Mouse (Mus musculus): ENCODE results near the gene Iqcf4. TPM values are rescaled to one million over a fixed set of nuclear protein-coding genes. Genes with fewer than 3 reads are reported as not detected.

Iqcf4 gene
- polyA plus RNA-seq, 1 experiment from 2014 or later = not detected

- Histone ChIP-seq H3K36me3 (ENCODE audit: control insufficient read depth, insufficient read depth, low read length) (no peaks in the 10 kb centered on the region), H3K4me1 (replicated peaks; ENCODE audit: control insufficient read depth, insufficient read depth) (no peaks in the 10 kb centered on the region), H3K4me3 (ENCODE audit: low read depth, low read length) (no peak overlapping the region), H3K27me3 (ENCODE audit: control insufficient read depth, insufficient read depth, low read length) (no peaks in the 10 kb centered on the region), H3K9ac (ENCODE audit: low read length) (no peak overlapping the region), H3K4me2 (replicated peaks; ENCODE audit: low read depth) (no peak overlapping the region), H3K27ac (replicated peaks) (no peak overlapping the region), H3K9me3 (ENCODE audit: control insufficient read depth, low read length) (no peaks in the 10 kb centered on the region)
- DNase-seq (ENCODE audit: low spot score) = no peak
- TF ChIP-seq CTCF (IDR thresholded peaks at IDR 0.05; ENCODE audit: low read depth) = no peak
- TF ChIP-seq EP300 (optimal IDR thresholded peaks at IDR 0.05) = no peak
- no peak for ATAC-seq (ENCODE audit: low FRiP score, low TSS enrichment)
- WGBS = 64% methylated on average over 2 of the region's 2 CpGs
These were observed 51.4 kb downstream of the Iqcf4 start for GRCm38 (mm10) chr9:106519433-106519832.

Other genes with a start within 250 kb of the Iqcf4 start
- gene Dusp7, start 202.4 kb downstream of the Iqcf4 start, polyA plus RNA-seq (2015; fragmentation: Nextera tagmentation; extraction: Ambion mirVana) = 12.3 and 12.7 TPM in 2 replicates
- 810 and 847 TPM in 2 replicates for gene Rpl29, start 141.5 kb downstream of the Iqcf4 start, polyA plus RNA-seq (2015; fragmentation: Nextera tagmentation; extraction: Ambion mirVana)
- 20.7 and 23.9 TPM in 2 replicates for gene Acy1, start 132.7 kb downstream of the Iqcf4 start, polyA plus RNA-seq (2015; fragmentation: Nextera tagmentation; extraction: Ambion mirVana)
- 39.0 and 46.0 TPM in 2 replicates for gene Abhd14b, start 123.5 kb downstream of the Iqcf4 start, polyA plus RNA-seq (2015; fragmentation: Nextera tagmentation; extraction: Ambion mirVana)
- gene Abhd14a, start 123.3 kb downstream of the Iqcf4 start, polyA plus RNA-seq (2015; fragmentation: Nextera tagmentation; extraction: Ambion mirVana) = 23.1 and 23.2 TPM in 2 replicates
- 16.8 and 20.3 TPM in 2 replicates for gene Pcbp4, start 117.7 kb downstream of the Iqcf4 start, polyA plus RNA-seq (2015; fragmentation: Nextera tagmentation; extraction: Ambion mirVana)
- gene Gpr62, start 105.1 kb downstream of the Iqcf4 start, polyA plus RNA-seq (2015; fragmentation: Nextera tagmentation; extraction: Ambion mirVana) = 0.15 and 0.23 TPM in 2 replicates
- 22.4 and 23.3 TPM in 2 replicates for gene Rrp9, start 95.0 kb downstream of the Iqcf4 start, polyA plus RNA-seq (2015; fragmentation: Nextera tagmentation; extraction: Ambion mirVana)
- gene Parp3, start 94.0 kb downstream of the Iqcf4 start, polyA plus RNA-seq (2015; fragmentation: Nextera tagmentation; extraction: Ambion mirVana) = 5.8 TPM in 2 replicates
- not detected in 2 replicates for gene Iqcf1, start 71.0 kb downstream of the Iqcf4 start, polyA plus RNA-seq (2015; fragmentation: Nextera tagmentation; extraction: Ambion mirVana)
- gene Iqcf5, start 56.4 kb downstream of the Iqcf4 start, polyA plus RNA-seq (2015; fragmentation: Nextera tagmentation; extraction: Ambion mirVana) = not detected in 2 replicates
- gene Iqcf3, start 9.4 kb downstream of the Iqcf4 start, polyA plus RNA-seq (2015; fragmentation: Nextera tagmentation; extraction: Ambion mirVana) = not detected in 2 replicates
- gene Iqcf6, start 55.6 kb upstream of the Iqcf4 start, polyA plus RNA-seq (2015; fragmentation: Nextera tagmentation; extraction: Ambion mirVana) = not detected in 2 replicates
- gene Grm2, start 85.1 kb upstream of the Iqcf4 start, polyA plus RNA-seq (2015; fragmentation: Nextera tagmentation; extraction: Ambion mirVana) = 0.11 TPM in 1 of 2 replicates, not detected in the other
- 79.7 and 87.8 TPM in 2 replicates for gene Tex264, start 114.9 kb upstream of the Iqcf4 start, polyA plus RNA-seq (2015; fragmentation: Nextera tagmentation; extraction: Ambion mirVana)
- 1.6 and 1.9 TPM in 2 replicates for gene Rad54l2, start 218.2 kb upstream of the Iqcf4 start, polyA plus RNA-seq (2015; fragmentation: Nextera tagmentation; extraction: Ambion mirVana)